Mouse (Mus musculus) erythroblast, embryonic 14.5 days (primary cell): ENCODE measurements around the gene Asb8. TPM values are rescaled to one million over a fixed set of nuclear protein-coding genes. Genes with fewer than 3 reads are reported as not detected.

ENCODE experiments used
- H3K27me3 ChIP-seq: 2 replicates; pipeline ENCODE4 v1.6.1; 2012; ENCODE audit warnings: inconsistent platforms; ENCODE audit not compliant: control insufficient read depth
- H3K36me3 ChIP-seq: 2 replicates; pipeline ENCODE4 v1.6.1; 2012; ENCODE audit warnings: mild to moderate bottlenecking, inconsistent platforms; ENCODE audit not compliant: control insufficient read depth
- H3K4me1 ChIP-seq: 2 replicates; pipeline ENCODE4 v1.6.1; 2012; ENCODE audit warnings: inconsistent platforms; ENCODE audit not compliant: control insufficient read depth
- H3K4me3 ChIP-seq: replicated peaks from 2 replicates; pipeline ENCODE3; 2012; ENCODE audit warnings: moderate library complexity, mild to moderate bottlenecking, inconsistent platforms
- H3K9me3 ChIP-seq: 2 replicates; pipeline ENCODE4 v1.6.1; 2012; ENCODE audit warnings: low read length, inconsistent platforms, mixed read lengths; ENCODE audit not compliant: control insufficient read depth
- GATA1 ChIP-seq: IDR thresholded peaks from 2 replicates; pipeline ENCODE4 v1.6.1; 2012; ENCODE audit warnings: low read length, inconsistent platforms, mixed read lengths
- TAL1 ChIP-seq: IDR thresholded peaks from 3 replicates; pipeline ENCODE4 v1.6.1; 2012; ENCODE audit warnings: low read length, inconsistent platforms, mixed read lengths
- polyA plus RNA-seq: library from polyadenylated mRNA; stranded (reverse); fragments of >175 nt; gene quantifications from 2 replicates; pipeline ENCODE4 v1.2.3, GENCODE M21; 2012

The Asb8 gene
- polyA plus RNA-seq, 1 experiment = 0.43 TPM

DNA sequence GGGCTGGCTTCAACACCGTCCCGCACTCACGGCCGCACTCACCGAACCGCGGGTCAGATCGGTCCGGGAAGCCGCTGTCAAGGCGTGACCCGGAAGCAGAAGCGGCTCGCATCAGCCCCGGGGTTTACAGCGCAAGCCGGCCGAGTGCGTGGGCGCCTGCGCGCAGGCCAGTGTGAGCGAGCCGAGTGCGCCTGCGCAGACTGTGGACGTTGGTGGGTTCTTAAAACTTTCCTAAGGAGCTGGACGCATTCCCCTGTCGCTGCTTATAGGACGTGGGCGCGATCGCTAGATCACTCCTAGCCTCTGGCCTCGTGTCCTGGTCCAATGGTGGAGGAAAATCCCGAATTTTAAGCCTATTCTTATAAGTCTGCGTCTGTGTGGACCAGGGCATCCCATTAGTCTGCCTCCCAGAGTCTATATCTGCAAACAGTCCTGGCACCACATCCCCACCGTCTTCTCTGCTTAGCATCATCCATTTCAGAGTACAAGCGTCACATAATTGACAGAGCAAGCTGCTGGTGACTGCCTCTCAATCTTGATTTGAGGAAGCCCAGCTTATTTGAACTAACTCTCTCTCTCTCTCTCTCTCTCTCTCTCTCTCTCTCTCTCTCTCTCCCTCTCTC, 19.8 kb downstream of the Asb8 start:
- H3K4me1 ChIP-seq = peaks cover 19% of the 10 kb centered on the region
- peak overlapping the region; percentile 95 for H3K4me3 ChIP-seq
- no peak for TF ChIP-seq TAL1
- TF ChIP-seq GATA1 = no peak
- H3K27me3 ChIP-seq = no peaks in the 10 kb centered on the region
- H3K9me3 ChIP-seq = no peaks in the 10 kb centered on the region
- peaks cover 20% of the 10 kb centered on the region for H3K36me3 ChIP-seq

DNA sequence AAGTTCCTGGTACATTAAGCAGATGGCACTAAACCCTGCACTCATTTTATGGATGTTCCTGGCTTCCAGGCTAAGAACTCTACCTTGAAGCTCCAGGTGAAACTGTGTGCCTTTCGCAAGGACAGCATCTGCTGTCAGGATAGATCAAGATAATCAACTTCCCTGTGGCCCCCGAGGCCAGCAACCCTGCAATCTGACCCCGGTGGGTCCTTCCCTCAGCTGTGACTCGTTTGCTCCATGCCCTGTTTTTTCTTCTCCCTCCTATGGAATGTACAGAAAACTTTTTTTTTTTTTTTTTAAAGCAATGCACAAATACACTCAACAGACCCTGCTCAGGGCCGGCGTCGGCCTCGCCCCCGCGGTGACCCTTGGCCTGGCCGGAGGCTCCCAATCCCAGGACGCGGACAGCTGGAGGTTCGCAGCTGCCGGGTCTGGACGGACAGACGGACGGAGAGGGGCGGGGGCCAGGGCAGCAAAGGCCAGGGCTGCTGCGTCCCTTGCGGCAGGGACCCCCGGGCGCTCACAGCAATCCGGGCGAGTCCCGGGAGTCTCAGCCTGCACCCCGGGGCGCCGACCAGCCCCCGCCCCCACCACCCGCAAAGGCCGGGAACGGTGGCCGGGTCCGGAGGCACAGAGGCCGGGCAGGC, 20.4 kb downstream of the Asb8 start:
- peaks cover 19% of the 10 kb centered on the region for H3K4me1 ChIP-seq
- H3K36me3 ChIP-seq = peaks cover 26% of the 10 kb centered on the region
- H3K4me3 ChIP-seq = peak overlapping the region; percentile 95
- H3K27me3 ChIP-seq = no peaks in the 10 kb centered on the region
- H3K9me3 ChIP-seq = no peaks in the 10 kb centered on the region
- TF ChIP-seq GATA1 = no peak
- TF ChIP-seq TAL1 = no peak

DNA sequence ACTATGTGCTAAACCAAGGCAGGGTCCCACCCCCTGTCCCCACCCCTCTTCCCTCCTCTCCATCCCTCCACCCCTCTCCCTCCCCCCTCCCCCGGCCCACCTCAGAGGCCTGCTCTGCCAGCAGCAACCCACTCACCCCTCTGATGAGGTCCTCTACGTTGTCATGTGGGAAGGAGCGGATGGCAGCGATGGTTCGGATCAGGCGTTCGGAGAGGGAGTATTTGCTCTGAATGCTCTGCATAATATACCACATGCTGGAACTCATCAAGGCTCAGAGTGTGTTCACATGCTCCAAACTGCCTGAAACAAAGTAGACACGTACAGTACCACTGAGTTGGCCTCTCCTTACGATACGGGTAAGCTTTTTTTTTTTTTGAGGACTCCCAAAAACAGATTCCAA, 22.9 kb downstream of the Asb8 start:
- H3K4me1 ChIP-seq = peaks cover 19% of the 10 kb centered on the region
- peaks cover 44% of the 10 kb centered on the region for H3K36me3 ChIP-seq

GRCm38 (mm10) chr15:98140809-98141208, 24.6 kb downstream of the Asb8 start:
- TF ChIP-seq TAL1 (no peak), GATA1 (no peak)
- H3K27me3 ChIP-seq = no peaks in the 10 kb centered on the region
- H3K4me1 ChIP-seq = peaks cover 15% of the 10 kb centered on the region
- no peak overlapping the region for H3K4me3 ChIP-seq
- peaks cover 62% of the 10 kb centered on the region for H3K36me3 ChIP-seq
- no peaks in the 10 kb centered on the region for H3K9me3 ChIP-seq

More for the DNA sequence above, 22.9 kb downstream of the Asb8 start:
- Histone ChIP-seq H3K4me3 (no peak overlapping the region), H3K27me3 (no peaks in the 10 kb centered on the region), H3K9me3 (no peaks in the 10 kb centered on the region)
- no peak for TF ChIP-seq TAL1
- TF ChIP-seq GATA1 = no peak

DNA sequence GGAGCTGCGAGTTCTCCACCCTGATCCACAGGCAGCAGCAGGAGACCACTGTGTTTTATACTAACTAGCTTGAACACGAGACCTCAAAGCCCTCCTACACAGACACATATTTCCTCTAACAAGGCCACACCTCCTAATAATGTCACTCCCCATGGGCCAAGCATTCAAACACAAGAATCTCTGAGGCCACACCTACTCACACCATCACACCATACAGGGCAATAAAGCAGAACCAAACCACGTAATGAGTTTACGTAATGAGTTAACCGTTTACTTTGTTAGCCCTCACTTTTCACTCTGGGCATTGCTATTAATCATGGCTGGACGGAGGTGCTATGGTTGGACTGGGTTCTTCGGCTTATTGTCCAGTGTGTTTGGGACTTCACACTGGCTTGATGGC, 25.7 kb downstream of the Asb8 start:
- peaks cover 72% of the 10 kb centered on the region for H3K36me3 ChIP-seq
- no peaks in the 10 kb centered on the region for H3K27me3 ChIP-seq
- no peak overlapping the region for H3K4me3 ChIP-seq
- TF ChIP-seq GATA1 = no peak
- TF ChIP-seq TAL1 = no peak
- H3K4me1 ChIP-seq = peaks cover 8% of the 10 kb centered on the region
- no peaks in the 10 kb centered on the region for H3K9me3 ChIP-seq

- Histone ChIP-seq H3K4me3 (no peak overlapping the region), H3K4me1 (no peaks in the 10 kb centered on the region), H3K9me3 (no peaks in the 10 kb centered on the region), H3K27me3 (no peaks in the 10 kb centered on the region), H3K36me3 (peaks cover 91% of the 10 kb centered on the region)
- TF ChIP-seq GATA1 (no peak), TAL1 (no peak)
These were observed 28.6 kb downstream of the Asb8 start for GRCm38 (mm10) chr15:98136871-98137270.

- H3K4me3 ChIP-seq = no peak overlapping the region
- H3K9me3 ChIP-seq = no peaks in the 10 kb centered on the region
- H3K36me3 ChIP-seq = peaks cover 92% of the 10 kb centered on the region
- no peaks in the 10 kb centered on the region for H3K4me1 ChIP-seq
- TF ChIP-seq TAL1 (no peak), GATA1 (no peak)
- H3K27me3 ChIP-seq = no peaks in the 10 kb centered on the region
These were observed 29.8 kb downstream of the Asb8 start for GRCm38 (mm10) chr15:98135671-98136070.

GRCm38 (mm10) chr15:98134666-98135065, 30.8 kb downstream of the Asb8 start:
- H3K4me3 ChIP-seq = no peak overlapping the region
- no peaks in the 10 kb centered on the region for H3K9me3 ChIP-seq
- TF ChIP-seq TAL1 = no peak
- no peak for TF ChIP-seq GATA1
- peaks cover 93% of the 10 kb centered on the region for H3K36me3 ChIP-seq
- no peaks in the 10 kb centered on the region for H3K4me1 ChIP-seq
- H3K27me3 ChIP-seq = no peaks in the 10 kb centered on the region

DNA sequence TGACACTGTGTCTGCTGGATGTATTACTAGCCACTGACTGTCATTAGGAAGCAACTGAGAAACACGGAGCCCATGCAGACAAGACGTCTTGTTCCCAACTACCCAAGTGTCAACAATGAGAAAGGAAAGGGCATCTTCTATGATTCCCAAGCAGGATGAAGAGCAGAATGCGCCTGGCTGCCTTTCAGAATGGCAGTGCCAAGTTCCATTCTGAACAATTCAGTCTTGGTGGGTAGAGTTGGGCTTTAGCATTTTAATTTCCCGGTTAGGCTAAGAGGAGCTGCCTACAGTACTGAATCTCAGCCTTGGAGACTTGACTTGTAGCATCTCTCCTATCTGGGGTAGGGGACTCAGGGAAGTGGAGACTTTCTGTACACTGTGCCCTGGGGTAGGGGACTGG, 31.4 kb downstream of the Asb8 start:
- peaks cover 94% of the 10 kb centered on the region for H3K36me3 ChIP-seq
- H3K4me3 ChIP-seq = no peak overlapping the region
- H3K27me3 ChIP-seq = no peaks in the 10 kb centered on the region
- H3K9me3 ChIP-seq = no peaks in the 10 kb centered on the region
- no peaks in the 10 kb centered on the region for H3K4me1 ChIP-seq
- no peak for TF ChIP-seq TAL1
- TF ChIP-seq GATA1 = no peak
